Mouse (Mus musculus) bone marrow, adult 2 months (tissue): ENCODE measurements around the gene Tsc22d4.

ENCODE experiments used
- CTCF ChIP-seq: fragments of 200-500 bp; IDR thresholded peaks from 2 replicates; pipeline ENCODE4 v1.5.1; 2011; ENCODE audit warnings: low read length, control low read depth; ENCODE audit not compliant: control insufficient read depth, insufficient read depth
- POLR2A ChIP-seq: fragments of 200-500 bp; IDR thresholded peaks from 2 replicates; pipeline ENCODE4 v1.6.1; 2011; ENCODE audit warnings: low read depth, mild to moderate bottlenecking, control low read depth, low read length, borderline replicate concordance; ENCODE audit not compliant: control insufficient read depth

DNA sequence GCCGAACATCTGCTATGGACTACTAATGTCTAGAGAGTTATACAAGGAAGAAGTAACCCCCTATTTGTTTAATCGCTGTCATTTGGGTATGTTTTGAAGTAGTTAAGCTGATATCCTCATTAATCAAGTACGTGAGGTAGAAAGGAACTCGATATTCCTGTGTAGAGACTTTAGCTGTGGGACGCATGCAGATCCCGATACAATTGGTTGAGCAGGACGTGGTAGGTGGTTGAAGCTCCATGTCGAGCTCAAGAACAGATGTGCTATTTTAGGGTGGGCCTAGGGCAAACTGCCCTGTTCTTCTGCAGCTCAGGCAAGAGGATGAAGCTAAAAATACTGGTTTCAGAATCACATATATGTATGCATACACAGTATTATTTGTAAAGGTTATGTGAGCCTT lies 29.8 kb upstream of the Tsc22d4 start:
- TF ChIP-seq POLR2A (no peak), CTCF (no peak)
